Mouse (Mus musculus): ENCODE results near the gene Stac3. TPM values are rescaled to one million over a fixed set of nuclear protein-coding genes. Genes with fewer than 3 reads are reported as not detected.

The Stac3 gene
- polyA plus RNA-seq, 1 experiment from 2014 or later: 0.48 TPM

GRCm38 (mm10) chr10:127548236-127548635, 46.8 kb downstream of the Stac3 start:
- 98% methylated on average over 15 of the region's 15 CpGs for WGBS
- Histone ChIP-seq H3K9me3 (ENCODE audit: control insufficient read depth, low read depth, low read length) (no peaks in the 10 kb centered on the region), H3K9ac (replicated peaks; ENCODE audit: low read depth, low read length) (no peak overlapping the region), H3K4me2 (replicated peaks; ENCODE audit: low read depth, low read length) (no peak overlapping the region), H3K4me3 (ENCODE audit: low read depth, low read length) (no peak overlapping the region), H3K27me3 (ENCODE audit: control insufficient read depth, insufficient read depth, low read length) (no peaks in the 10 kb centered on the region), H3K27ac (ENCODE audit: low read length) (no peak overlapping the region), H3K4me1 (ENCODE audit: control insufficient read depth, insufficient read depth, low read length) (no peaks in the 10 kb centered on the region), H3K36me3 (ENCODE audit: control insufficient read depth, insufficient read depth, low read length) (peaks cover 81% of the 10 kb centered on the region)
- no peak for ATAC-seq (ENCODE audit: insufficient number of reproducible peaks, insufficient read depth, low FRiP score, low read depth)

GRCm38 (mm10) chr10:127549892-127550291, 48.4 kb downstream of the Stac3 start:
- ATAC-seq (ENCODE audit: insufficient number of reproducible peaks, insufficient read depth, low FRiP score, low read depth): no peak
- no peak overlapping the region for H3K4me2 ChIP-seq (replicated peaks; ENCODE audit: low read depth, low read length)
- no peak overlapping the region for H3K9ac ChIP-seq (replicated peaks; ENCODE audit: low read depth, low read length)
- no peaks in the 10 kb centered on the region for H3K27me3 ChIP-seq (ENCODE audit: control insufficient read depth, insufficient read depth, low read length)
- H3K27ac ChIP-seq (ENCODE audit: low read length): no peak overlapping the region
- 91% methylated on average over 17 of the region's 17 CpGs for WGBS
- H3K4me1 ChIP-seq (ENCODE audit: control insufficient read depth, insufficient read depth, low read length): no peaks in the 10 kb centered on the region
- H3K9me3 ChIP-seq (ENCODE audit: control insufficient read depth, low read depth, low read length): no peaks in the 10 kb centered on the region
- peaks cover 84% of the 10 kb centered on the region for H3K36me3 ChIP-seq (ENCODE audit: control insufficient read depth, insufficient read depth, low read length)
- H3K4me3 ChIP-seq (ENCODE audit: low read depth, low read length): no peak overlapping the region

GRCm38 (mm10) chr10:127555703-127556102, 54.2 kb downstream of the Stac3 start:
- H3K4me2 ChIP-seq (replicated peaks; ENCODE audit: low read depth, low read length): no peak overlapping the region
- H3K9ac ChIP-seq (replicated peaks; ENCODE audit: low read depth, low read length): no peak overlapping the region
- H3K4me3 ChIP-seq (ENCODE audit: low read depth, low read length): no peak overlapping the region
- H3K27me3 ChIP-seq (ENCODE audit: control insufficient read depth, insufficient read depth, low read length): no peaks in the 10 kb centered on the region
- H3K9me3 ChIP-seq (ENCODE audit: control insufficient read depth, low read depth, low read length): no peaks in the 10 kb centered on the region
- H3K36me3 ChIP-seq (ENCODE audit: control insufficient read depth, insufficient read depth, low read length): peaks cover 95% of the 10 kb centered on the region
- H3K27ac ChIP-seq (ENCODE audit: low read length): no peak overlapping the region
- H3K4me1 ChIP-seq (ENCODE audit: control insufficient read depth, insufficient read depth, low read length): no peaks in the 10 kb centered on the region
- 78% methylated on average over 18 of the region's 18 CpGs for WGBS
- no peak for ATAC-seq (ENCODE audit: insufficient number of reproducible peaks, insufficient read depth, low FRiP score, low read depth)

GRCm38 (mm10) chr10:127557397-127557796, 55.9 kb downstream of the Stac3 start:
- Histone ChIP-seq H3K4me1 (ENCODE audit: control insufficient read depth, insufficient read depth, low read length) (no peaks in the 10 kb centered on the region), H3K36me3 (ENCODE audit: control insufficient read depth, insufficient read depth, low read length) (peaks cover 88% of the 10 kb centered on the region), H3K4me3 (ENCODE audit: low read depth, low read length) (no peak overlapping the region), H3K27me3 (ENCODE audit: control insufficient read depth, insufficient read depth, low read length) (no peaks in the 10 kb centered on the region), H3K4me2 (replicated peaks; ENCODE audit: low read depth, low read length) (no peak overlapping the region), H3K9me3 (ENCODE audit: control insufficient read depth, low read depth, low read length) (no peaks in the 10 kb centered on the region), H3K9ac (replicated peaks; ENCODE audit: low read depth, low read length) (no peak overlapping the region), H3K27ac (ENCODE audit: low read length) (no peak overlapping the region)
- no peak for ATAC-seq (ENCODE audit: insufficient number of reproducible peaks, insufficient read depth, low FRiP score, low read depth)
- 86% methylated on average over 13 of the region's 13 CpGs for WGBS

Other genes with a start within 250 kb of the Stac3 start
- 7.7 and 7.8 TPM in 2 replicates for gene Kif5a, start 238.3 kb upstream of the Stac3 start, polyA plus RNA-seq (2014; fragmentation: Nextera tagmentation; extraction: Ambion mirVana)
- 161 and 177 TPM in 2 replicates for gene Dctn2, start 235.3 kb upstream of the Stac3 start, polyA plus RNA-seq (2014; fragmentation: Nextera tagmentation; extraction: Ambion mirVana)
- 22.2 and 23.2 TPM in 2 replicates for gene Mbd6, start 212.7 kb upstream of the Stac3 start, polyA plus RNA-seq (2014; fragmentation: Nextera tagmentation; extraction: Ambion mirVana)
- gene Mars, start 189.9 kb upstream of the Stac3 start, polyA plus RNA-seq (2014; fragmentation: Nextera tagmentation; extraction: Ambion mirVana): 96.9 and 107 TPM in 2 replicates
- gene Arhgap9, start 179.7 kb upstream of the Stac3 start, polyA plus RNA-seq (2014; fragmentation: Nextera tagmentation; extraction: Ambion mirVana): 3.2 and 3.9 TPM in 2 replicates
- 15.5 and 17.6 TPM in 2 replicates for gene Gli1, start 159.7 kb upstream of the Stac3 start, polyA plus RNA-seq (2014; fragmentation: Nextera tagmentation; extraction: Ambion mirVana)
- gene Inhbe, start 147.3 kb upstream of the Stac3 start, polyA plus RNA-seq (2014; fragmentation: Nextera tagmentation; extraction: Ambion mirVana): not detected in 2 replicates
- gene Inhbc, start 131.3 kb upstream of the Stac3 start, polyA plus RNA-seq (2014; fragmentation: Nextera tagmentation; extraction: Ambion mirVana): 0.35 TPM in 1 of 2 replicates, not detected in the other
- gene R3hdm2, start 121.4 kb upstream of the Stac3 start, polyA plus RNA-seq (2014; fragmentation: Nextera tagmentation; extraction: Ambion mirVana): 34.9 and 37.3 TPM in 2 replicates
- gene Ndufa4l2, start 13.3 kb downstream of the Stac3 start, polyA plus RNA-seq (2014; fragmentation: Nextera tagmentation; extraction: Ambion mirVana): 81.3 and 84.3 TPM in 2 replicates
- 107 and 121 TPM in 2 replicates for gene Shmt2, start 20.8 kb downstream of the Stac3 start, polyA plus RNA-seq (2014; fragmentation: Nextera tagmentation; extraction: Ambion mirVana)
- gene Nxph4, start 32.9 kb downstream of the Stac3 start, polyA plus RNA-seq (2014; fragmentation: Nextera tagmentation; extraction: Ambion mirVana): 3.8 and 4.8 TPM in 2 replicates
- 98.0 and 99.3 TPM in 2 replicates for gene Lrp1, start 119.5 kb downstream of the Stac3 start, polyA plus RNA-seq (2014; fragmentation: Nextera tagmentation; extraction: Ambion mirVana)
- 24.7 and 26.5 TPM in 2 replicates for gene Stat6, start 141.3 kb downstream of the Stac3 start, polyA plus RNA-seq (2014; fragmentation: Nextera tagmentation; extraction: Ambion mirVana)
- gene Nemp1, start 165.2 kb downstream of the Stac3 start, polyA plus RNA-seq (2014; fragmentation: Nextera tagmentation; extraction: Ambion mirVana): 10.2 and 11.3 TPM in 2 replicates
- gene Nab2, start 166.9 kb downstream of the Stac3 start, polyA plus RNA-seq (2014; fragmentation: Nextera tagmentation; extraction: Ambion mirVana): 9.2 and 11.1 TPM in 2 replicates
- 8.8 and 9.1 TPM in 2 replicates for gene Myo1a, start 203.5 kb downstream of the Stac3 start, polyA plus RNA-seq (2014; fragmentation: Nextera tagmentation; extraction: Ambion mirVana)
- 1.6 and 2.0 TPM in 2 replicates for gene Tac2, start 222.8 kb downstream of the Stac3 start, polyA plus RNA-seq (2014; fragmentation: Nextera tagmentation; extraction: Ambion mirVana)
- 4.6 and 4.9 TPM in 2 replicates for gene Zbtb39, start 237.9 kb downstream of the Stac3 start, polyA plus RNA-seq (2014; fragmentation: Nextera tagmentation; extraction: Ambion mirVana)

All from stomach, embryonic 14.5 days (tissue).